Mouse (Mus musculus) E14TG2a.4 (cell line): ENCODE data around the gene Myrf.

Experiments
- CTCF ChIP-seq: conservative IDR thresholded peaks from 2 replicates; pipeline ENCODE4 v1.5.1; 2014; ENCODE audit warnings: low read length
- NANOG ChIP-seq: IDR thresholded peaks from 2 replicates; pipeline ENCODE4 v1.6.1; 2014; ENCODE audit warnings: borderline replicate concordance, low read length, mixed read lengths
- POU5F1 ChIP-seq: IDR thresholded peaks from 2 replicates; pipeline ENCODE4 v1.6.1; 2014; ENCODE audit warnings: low read length, borderline replicate concordance

DNA sequence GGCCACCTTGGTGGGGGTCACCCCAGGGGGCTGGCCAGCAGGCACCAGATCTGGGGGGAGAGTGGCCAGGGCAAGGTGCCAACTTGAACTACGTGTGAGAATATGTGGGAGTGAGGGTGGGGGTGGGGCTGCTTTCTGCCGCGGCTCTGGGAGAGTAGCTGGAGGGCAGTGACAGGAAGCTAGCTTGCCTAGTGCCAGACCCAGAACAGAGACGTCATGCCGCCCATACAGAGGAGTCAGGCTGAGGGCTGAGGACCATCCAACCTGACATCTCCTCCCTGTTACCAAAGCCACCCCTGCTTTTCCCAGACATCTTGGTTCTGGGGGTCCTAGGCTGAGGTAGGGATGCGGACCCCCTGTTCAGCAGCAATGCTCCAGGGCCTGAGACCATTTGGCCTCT is 6.6 kb upstream of the Myrf start:
- TF ChIP-seq CTCF (no peak), POU5F1 (no peak), NANOG (no peak)
